Mouse (Mus musculus) kidney, embryonic 14.5 days (tissue): Measurements from ENCODE around the gene Nlrp3. TPM values are rescaled to one million over a fixed set of nuclear protein-coding genes. Genes with fewer than 3 reads are reported as not detected.

Experiments used
- ATAC-seq: fragments of 200-750 bp; cut with Nextera tagmentation; 2 replicates; pipeline ENCODE4 v1.8.0; 2017; ENCODE audit warnings: moderate number of reproducible peaks, mild to moderate bottlenecking, moderate TSS enrichment, moderate library complexity; ENCODE audit not compliant: low FRiP score, low TSS enrichment
- H3K27ac ChIP-seq: fragments of 300-500 bp; sonication (generic); 2 replicates; pipeline ENCODE4 v1.5.1; 2014; ENCODE audit warnings: low read depth, mild to moderate bottlenecking, low read length, moderate library complexity, mixed read lengths
- H3K27me3 ChIP-seq: fragments of 300-500 bp; sonication (generic); 2 replicates; pipeline ENCODE4 v1.6.1; 2014; ENCODE audit warnings: mild to moderate bottlenecking, low read length; ENCODE audit not compliant: control insufficient read depth, insufficient read depth
- H3K36me3 ChIP-seq: fragments of 300-500 bp; sonication (generic); 2 replicates; pipeline ENCODE4 v1.6.1; 2014; ENCODE audit warnings: low read length, mixed read lengths; ENCODE audit not compliant: control insufficient read depth, insufficient read depth
- H3K4me1 ChIP-seq: fragments of 300-500 bp; sonication (generic); 2 replicates; pipeline ENCODE4 v1.6.1; 2014; ENCODE audit warnings: low read length, mixed read lengths; ENCODE audit not compliant: control insufficient read depth, insufficient read depth
- H3K4me2 ChIP-seq: fragments of 300-500 bp; sonication (generic); replicated peaks from 2 replicates; pipeline ENCODE4 v1.6.1; 2014; ENCODE audit warnings: low read depth, mild to moderate bottlenecking, low read length
- H3K4me3 ChIP-seq: fragments of 300-500 bp; sonication (generic); 2 replicates; pipeline ENCODE4 v1.5.1; 2014; ENCODE audit warnings: mild to moderate bottlenecking, low read length
- H3K9ac ChIP-seq: fragments of 300-500 bp; sonication (generic); 2 replicates; pipeline ENCODE4 v1.6.1; 2014; ENCODE audit warnings: low read depth, mild to moderate bottlenecking, low read length, moderate library complexity
- H3K9me3 ChIP-seq: fragments of 300-500 bp; sonication (generic); 2 replicates; pipeline ENCODE4 v1.6.1; 2016; ENCODE audit warnings: low read length; ENCODE audit not compliant: control insufficient read depth
- WGBS: fragments of 180-500 bp; shearing (Covaris S2); extraction: QIAGEN DNeasy Blood & Tissue Kit; methylation state at CpG from one replicate; pipeline ENCODE4 v1.1.7; 2014; 5-methylcytosine and 5-hydroxymethylcytosine counted together
- polyA plus RNA-seq: library from polyadenylated mRNA; unstranded; fragments of >200 nt; fragmentation: Nextera tagmentation; extraction: Ambion mirVana; gene quantifications from 2 replicates; pipeline ENCODE4 v1.2.1, GENCODE M21; 2014

Nlrp3 gene
- polyA plus RNA-seq, 1 experiment from 2014 or later: 0.22 TPM

GRCm38 (mm10) chr11:59584539-59584938 lies 43.2 kb downstream of the Nlrp3 start:
- Histone ChIP-seq H3K4me3 (no peak overlapping the region), H3K27ac (no peak overlapping the region), H3K4me2 (no peak overlapping the region), H3K4me1 (no peaks in the 10 kb centered on the region), H3K36me3 (no peaks in the 10 kb centered on the region), H3K9me3 (no peaks in the 10 kb centered on the region), H3K9ac (no peak overlapping the region), H3K27me3 (no peaks in the 10 kb centered on the region)
- 24% methylated on average over 6 of the region's 6 CpGs for WGBS
- ATAC-seq: no peak

- H3K27me3 ChIP-seq: no peaks in the 10 kb centered on the region
- no peak overlapping the region for H3K4me2 ChIP-seq
- WGBS: 93% methylated on average over 8 of the region's 8 CpGs
- H3K27ac ChIP-seq: no peak overlapping the region
- no peaks in the 10 kb centered on the region for H3K4me1 ChIP-seq
- no peak overlapping the region for H3K4me3 ChIP-seq
- H3K9ac ChIP-seq: no peak overlapping the region
- no peak for ATAC-seq
- H3K9me3 ChIP-seq: no peaks in the 10 kb centered on the region
- H3K36me3 ChIP-seq: no peaks in the 10 kb centered on the region
Observed at GRCm38 (mm10) chr11:59589496-59589895, 48.1 kb downstream of the Nlrp3 start.

GRCm38 (mm10) chr11:59593189-59593588 lies 51.8 kb downstream of the Nlrp3 start, which contains the start of gene Olfr223:
Gene Olfr223 (minus strand): TSS chr11:59593289.
- Histone ChIP-seq H3K27me3 (no peaks in the 10 kb centered on the region), H3K36me3 (no peaks in the 10 kb centered on the region), H3K4me3 (no peak within 1 kb of the TSS), H3K4me1 (no peaks in the 10 kb centered on the region), H3K4me2 (no peak within 1 kb of the TSS), H3K27ac (no peak within 1 kb of the TSS), H3K9me3 (no peaks in the 10 kb centered on the region), H3K9ac (no peak within 1 kb of the TSS)
- no peak for ATAC-seq
- 85% methylated on average over 6 of the region's 6 CpGs for WGBS

- H3K36me3 ChIP-seq: no peaks in the 10 kb centered on the region
- no peak overlapping the region for H3K27ac ChIP-seq
- 48% methylated on average over 4 of the region's 4 CpGs for WGBS
- H3K27me3 ChIP-seq: no peaks in the 10 kb centered on the region
- no peaks in the 10 kb centered on the region for H3K9me3 ChIP-seq
- H3K4me1 ChIP-seq: no peaks in the 10 kb centered on the region
- H3K4me3 ChIP-seq: no peak overlapping the region
- no peak overlapping the region for H3K9ac ChIP-seq
- no peak overlapping the region for H3K4me2 ChIP-seq
- no peak for ATAC-seq
Observed at GRCm38 (mm10) chr11:59596091-59596490, 54.7 kb downstream of the Nlrp3 start.

- 86% methylated on average over 8 of the region's 8 CpGs for WGBS
- Histone ChIP-seq H3K4me3 (no peak overlapping the region), H3K27me3 (no peaks in the 10 kb centered on the region), H3K4me2 (no peak overlapping the region), H3K27ac (no peak overlapping the region), H3K4me1 (no peaks in the 10 kb centered on the region), H3K36me3 (no peaks in the 10 kb centered on the region), H3K9ac (no peak overlapping the region), H3K9me3 (no peaks in the 10 kb centered on the region)
- no peak for ATAC-seq
Observed at GRCm38 (mm10) chr11:59596950-59597349, 55.6 kb downstream of the Nlrp3 start.

GRCm38 (mm10) chr11:59599211-59599610 lies 57.8 kb downstream of the Nlrp3 start:
- no peak for ATAC-seq
- no peak overlapping the region for H3K4me2 ChIP-seq
- WGBS: 77% methylated on average over 7 of the region's 7 CpGs
- H3K36me3 ChIP-seq: no peaks in the 10 kb centered on the region
- no peaks in the 10 kb centered on the region for H3K27me3 ChIP-seq
- H3K9me3 ChIP-seq: no peaks in the 10 kb centered on the region
- no peak overlapping the region for H3K27ac ChIP-seq
- no peaks in the 10 kb centered on the region for H3K4me1 ChIP-seq
- H3K9ac ChIP-seq: no peak overlapping the region
- H3K4me3 ChIP-seq: no peak overlapping the region

GRCm38 (mm10) chr11:59600872-59601271 lies 59.5 kb downstream of the Nlrp3 start:
- Histone ChIP-seq H3K4me2 (no peak overlapping the region), H3K9ac (no peak overlapping the region), H3K36me3 (no peaks in the 10 kb centered on the region), H3K4me3 (no peak overlapping the region), H3K9me3 (no peaks in the 10 kb centered on the region), H3K4me1 (no peaks in the 10 kb centered on the region), H3K27ac (no peak overlapping the region), H3K27me3 (no peaks in the 10 kb centered on the region)
- WGBS: 87% methylated on average over 3 of the region's 3 CpGs
- no peak for ATAC-seq

- Histone ChIP-seq H3K9ac (no peak overlapping the region), H3K4me3 (no peak overlapping the region), H3K4me1 (no peaks in the 10 kb centered on the region), H3K27ac (no peak overlapping the region), H3K27me3 (no peaks in the 10 kb centered on the region), H3K9me3 (no peaks in the 10 kb centered on the region), H3K4me2 (no peak overlapping the region), H3K36me3 (no peaks in the 10 kb centered on the region)
- ATAC-seq: no peak
- WGBS: 41% methylated on average over 1 of the region's 1 CpGs
Observed at GRCm38 (mm10) chr11:59602287-59602686, 60.9 kb downstream of the Nlrp3 start.

GRCm38 (mm10) chr11:59611646-59612045 lies 70.3 kb downstream of the Nlrp3 start:
- Histone ChIP-seq H3K27ac (no peak overlapping the region), H3K9ac (no peak overlapping the region), H3K4me3 (no peak overlapping the region), H3K9me3 (no peaks in the 10 kb centered on the region), H3K36me3 (no peaks in the 10 kb centered on the region), H3K27me3 (no peaks in the 10 kb centered on the region), H3K4me1 (no peaks in the 10 kb centered on the region), H3K4me2 (no peak overlapping the region)
- WGBS: 80% methylated on average over 5 of the region's 5 CpGs
- no peak for ATAC-seq

- WGBS: 38% methylated on average over 4 of the region's 4 CpGs
- no peak overlapping the region for H3K9ac ChIP-seq
- H3K27me3 ChIP-seq: no peaks in the 10 kb centered on the region
- no peak for ATAC-seq
- no peak overlapping the region for H3K4me3 ChIP-seq
- no peak overlapping the region for H3K4me2 ChIP-seq
- H3K36me3 ChIP-seq: no peaks in the 10 kb centered on the region
- no peaks in the 10 kb centered on the region for H3K4me1 ChIP-seq
- H3K9me3 ChIP-seq: no peaks in the 10 kb centered on the region
- no peak overlapping the region for H3K27ac ChIP-seq
Observed at GRCm38 (mm10) chr11:59614120-59614519, 72.8 kb downstream of the Nlrp3 start.
